Mouse (Mus musculus): Measurements from ENCODE around the gene Tmtc2.

- no peak for TF ChIP-seq CTCF (IDR thresholded peaks at IDR 0.05)
- TF ChIP-seq EP300 (IDR thresholded peaks at IDR 0.05): no peak
Observed at GRCm38 (mm10) chr10:105567825-105568531, 6.3 kb downstream of the Tmtc2 start.

Measured in lung, postnatal 0 days (tissue).